In genomic region chr7:39716340-39717150, GRCm38 (mm10) we compare ENCODE assay signal across 8 mouse cellular contexts.
A peak's percentile ranks its signal among the peaks of the same experiment; 100 is the strongest.
DNase-seq lines count a peak whose midpoint lies in the region; ATAC-seq lines count a peak whose summit lies in the region.

No protein-coding gene starts in this region.

- no peaks in the 10 kb centered on the region for H3K9me3 ChIP-seq in heart, embryonic 13.5 days
- no peaks in the 10 kb centered on the region for H3K9me3 ChIP-seq in heart, embryonic 10.5 days
- no peaks in the 10 kb centered on the region for H3K9me3 ChIP-seq in forebrain, embryonic 10.5 days
- H3K9me3 ChIP-seq in kidney, embryonic 16.5 days (ENCODE audit: low read length), result no peaks in the 10 kb centered on the region
- no peaks in the 10 kb centered on the region for H3K9me3 ChIP-seq in neural tube, embryonic 13.5 days

- WGBS in heart, embryonic 13.5 days, result 12% methylated on average over 11 of the region's 11 CpGs
- 12% methylated on average over 11 of the region's 11 CpGs for WGBS in heart, embryonic 10.5 days
- WGBS in forebrain, embryonic 10.5 days, result 17% methylated on average over 11 of the region's 11 CpGs
- 22% methylated on average over 11 of the region's 11 CpGs for WGBS in kidney, embryonic 16.5 days
- 23% methylated on average over 11 of the region's 11 CpGs for WGBS in neural tube, embryonic 13.5 days

- peak overlapping the region; percentile 24; the same call in 1 of the 2 replicates for H3K4me2 ChIP-seq in heart, embryonic 13.5 days
- H3K4me2 ChIP-seq in kidney, embryonic 16.5 days (replicated peaks; ENCODE audit: low read depth, low read length), result no peak overlapping the region
- peak overlapping the region; percentile 21 for H3K4me2 ChIP-seq in neural tube, embryonic 13.5 days

- H3K36me3 ChIP-seq in heart, embryonic 13.5 days, result no peaks in the 10 kb centered on the region
- H3K36me3 ChIP-seq in heart, embryonic 10.5 days, result no peaks in the 10 kb centered on the region
- no peaks in the 10 kb centered on the region for H3K36me3 ChIP-seq in forebrain, embryonic 10.5 days (replicated peaks)
- H3K36me3 ChIP-seq in kidney, embryonic 16.5 days (ENCODE audit: insufficient read depth, low read length), result no peaks in the 10 kb centered on the region
- no peaks in the 10 kb centered on the region for H3K36me3 ChIP-seq in neural tube, embryonic 13.5 days

- no peak overlapping the region for H3K9ac ChIP-seq in heart, embryonic 13.5 days
- H3K9ac ChIP-seq in kidney, embryonic 16.5 days (replicated peaks; ENCODE audit: low read length), result no peak overlapping the region
- peak overlapping the region; percentile 26 for H3K9ac ChIP-seq in neural tube, embryonic 13.5 days

- H3K27ac ChIP-seq in heart, embryonic 13.5 days (replicated peaks), result no peak overlapping the region
- H3K27ac ChIP-seq in heart, embryonic 10.5 days, result no peak overlapping the region
- H3K27ac ChIP-seq in forebrain, embryonic 10.5 days, result no peak overlapping the region
- no peak overlapping the region for H3K27ac ChIP-seq in kidney, embryonic 16.5 days (ENCODE audit: low read length)
- no peak overlapping the region for H3K27ac ChIP-seq in neural tube, embryonic 13.5 days (replicated peaks)

- H3K4me1 ChIP-seq in heart, embryonic 13.5 days, result no peaks in the 10 kb centered on the region
- no peaks in the 10 kb centered on the region for H3K4me1 ChIP-seq in heart, embryonic 10.5 days
- H3K4me1 ChIP-seq in forebrain, embryonic 10.5 days, result peaks cover 4% of the 10 kb centered on the region
- H3K4me1 ChIP-seq in kidney, embryonic 16.5 days (ENCODE audit: insufficient read depth, low read length), result no peaks in the 10 kb centered on the region
- H3K4me1 ChIP-seq in neural tube, embryonic 13.5 days (replicated peaks), result 0 out of 2 replicates have a peak, but pooled peaks cover 8% of the 10 kb centered on the region

- no peaks in the 10 kb centered on the region for H3K27me3 ChIP-seq in heart, embryonic 13.5 days (replicated peaks)
- H3K27me3 ChIP-seq in heart, embryonic 10.5 days (ENCODE audit: insufficient read depth, poor library complexity, severe bottlenecking), result no peaks in the 10 kb centered on the region
- H3K27me3 ChIP-seq in forebrain, embryonic 10.5 days (ENCODE audit: poor library complexity, severe bottlenecking), result no peaks in the 10 kb centered on the region
- H3K27me3 ChIP-seq in kidney, embryonic 16.5 days (ENCODE audit: insufficient read depth, low read length), result no peaks in the 10 kb centered on the region
- no peaks in the 10 kb centered on the region for H3K27me3 ChIP-seq in neural tube, embryonic 13.5 days

- no peak for DNase-seq in heart, embryonic 10.5 days (ENCODE audit: low spot score)
- peak; percentile 75 for DNase-seq in Muller cell, postnatal 12 days (ENCODE audit: inconsistent ontology term)
- peak; percentile 16 for DNase-seq in forebrain, embryonic 10.5 days (ENCODE audit: extremely low spot score, low spot score)
- no peak for DNase-seq in urinary bladder, adult 2 months (ENCODE audit: low spot score)
- no peak for DNase-seq in cerebellum, adult 8-10 months

- no peak for ATAC-seq in heart, embryonic 13.5 days (ENCODE audit: extremely low read depth, insufficient number of reproducible peaks, low FRiP score, low TSS enrichment)
- peak; percentile 69; the same call in 1 of the 2 replicates for ATAC-seq in kidney, embryonic 16.5 days (ENCODE audit: low FRiP score, low TSS enrichment)
- ATAC-seq in neural tube, embryonic 13.5 days (ENCODE audit: low read depth), result peak; percentile 94

- no peak overlapping the region for H3K4me3 ChIP-seq in heart, embryonic 13.5 days
- H3K4me3 ChIP-seq in heart, embryonic 10.5 days, result no peak overlapping the region
- H3K4me3 ChIP-seq in forebrain, embryonic 10.5 days, result no peak overlapping the region
- H3K4me3 ChIP-seq in kidney, embryonic 16.5 days (ENCODE audit: low read length), result no peak overlapping the region
- H3K4me3 ChIP-seq in neural tube, embryonic 13.5 days, result no peak overlapping the region

Comparison
In these comparisons a context has a peak if more than half of its experiments do, and no peak if none do; other contexts are left out.
1. DNase-seq: peak in Muller cell, postnatal 12 days (single experiment) and forebrain, embryonic 10.5 days (single experiment); none in heart, embryonic 10.5 days (single experiment), urinary bladder, adult 2 months (single experiment) and cerebellum, adult 8-10 months (single experiment).